In genomic region chr12:84996501-84997398, GRCm38 (mm10) we compare ENCODE assay signal across 8 mouse cellular contexts. TPM values are rescaled to one million over a fixed set of nuclear protein-coding genes. Genes with fewer than 3 reads are reported as not detected.
DNase-seq lines count a peak whose midpoint lies in the region; ATAC-seq and TF ChIP-seq lines count a peak whose summit lies in the region.

No protein-coding gene starts in this region.

- H3K27ac ChIP-seq in forebrain, embryonic 13.5 days, result peak overlapping the region; percentile 91
- H3K27ac ChIP-seq in intestine, embryonic 15.5 days, result peak overlapping the region; percentile 87
- H3K27ac ChIP-seq in limb, embryonic 15.5 days, result peak overlapping the region; percentile 90
- H3K27ac ChIP-seq in midbrain, postnatal 0 days (ENCODE audit: low read depth, low read length), result peak overlapping the region; percentile 89

- H3K9ac ChIP-seq in forebrain, embryonic 13.5 days, result peak overlapping the region; percentile 96
- peak overlapping the region; percentile 96 for H3K9ac ChIP-seq in intestine, embryonic 15.5 days
- H3K9ac ChIP-seq in limb, embryonic 15.5 days, result peak overlapping the region; percentile 91
- H3K9ac ChIP-seq in midbrain, postnatal 0 days (replicated peaks; ENCODE audit: low read length, poor library complexity, severe bottlenecking), result peak overlapping the region; percentile 96

- H3K9me3 ChIP-seq in forebrain, embryonic 13.5 days (replicated peaks), result peaks cover 4% of the 10 kb centered on the region; the same call in 1 of the 2 replicates
- H3K9me3 ChIP-seq in intestine, embryonic 15.5 days, result no peaks in the 10 kb centered on the region
- no peaks in the 10 kb centered on the region for H3K9me3 ChIP-seq in limb, embryonic 15.5 days
- H3K9me3 ChIP-seq in midbrain, postnatal 0 days (ENCODE audit: low read length), result no peaks in the 10 kb centered on the region

- peaks cover 28% of the 10 kb centered on the region for H3K4me1 ChIP-seq in forebrain, embryonic 13.5 days
- H3K4me1 ChIP-seq in intestine, embryonic 15.5 days (replicated peaks), result peaks cover 16% of the 10 kb centered on the region
- peaks cover 20% of the 10 kb centered on the region for H3K4me1 ChIP-seq in limb, embryonic 15.5 days
- H3K4me1 ChIP-seq in midbrain, postnatal 0 days (ENCODE audit: insufficient read depth, low read length), result peaks cover 11% of the 10 kb centered on the region

- no peaks in the 10 kb centered on the region for H3K27me3 ChIP-seq in forebrain, embryonic 13.5 days
- no peaks in the 10 kb centered on the region for H3K27me3 ChIP-seq in intestine, embryonic 15.5 days (replicated peaks)
- no peaks in the 10 kb centered on the region for H3K27me3 ChIP-seq in limb, embryonic 15.5 days
- no peaks in the 10 kb centered on the region for H3K27me3 ChIP-seq in midbrain, postnatal 0 days (ENCODE audit: insufficient read depth, low read length)

- peak overlapping the region; percentile 68 for H3K4me3 ChIP-seq in forebrain, embryonic 13.5 days
- peak overlapping the region; percentile 88 for H3K4me3 ChIP-seq in intestine, embryonic 15.5 days (replicated peaks)
- H3K4me3 ChIP-seq in limb, embryonic 15.5 days, result peak overlapping the region; percentile 96
- peak overlapping the region; percentile 92 for H3K4me3 ChIP-seq in midbrain, postnatal 0 days (ENCODE audit: low read depth, low read length)

- no peak for TF ChIP-seq CTCF in midbrain, postnatal 0 days (IDR thresholded peaks at IDR 0.05)

- H3K4me2 ChIP-seq in forebrain, embryonic 13.5 days, result peak overlapping the region; percentile 94
- H3K4me2 ChIP-seq in intestine, embryonic 15.5 days (replicated peaks), result peak overlapping the region; percentile 88
- peak overlapping the region; percentile 83 for H3K4me2 ChIP-seq in limb, embryonic 15.5 days
- H3K4me2 ChIP-seq in midbrain, postnatal 0 days (ENCODE audit: low read depth, low read length, poor library complexity, severe bottlenecking), result peak overlapping the region; percentile 79

- H3K36me3 ChIP-seq in forebrain, embryonic 13.5 days (ENCODE audit: poor library complexity, severe bottlenecking), result peaks cover 8% of the 10 kb centered on the region; the same call in 1 of the 2 replicates
- H3K36me3 ChIP-seq in intestine, embryonic 15.5 days, result no peaks in the 10 kb centered on the region
- H3K36me3 ChIP-seq in limb, embryonic 15.5 days, result no peaks in the 10 kb centered on the region
- H3K36me3 ChIP-seq in midbrain, postnatal 0 days (ENCODE audit: insufficient read depth, low read length), result no peaks in the 10 kb centered on the region

- under 1% methylated on average over 44 of the region's 44 CpGs for WGBS in forebrain, embryonic 13.5 days
- 1% methylated on average over 44 of the region's 44 CpGs for WGBS in intestine, embryonic 15.5 days
- WGBS in limb, embryonic 15.5 days, result under 1% methylated on average over 43 of the region's 44 CpGs
- under 1% methylated on average over 42 of the region's 44 CpGs for WGBS in midbrain, postnatal 0 days

- peak; percentile 74 for ATAC-seq in forebrain, embryonic 13.5 days
- ATAC-seq in intestine, embryonic 15.5 days, result peak; percentile 71
- ATAC-seq in limb, embryonic 15.5 days (ENCODE audit: insufficient number of reproducible peaks, low FRiP score, low TSS enrichment, low read depth), result peak; percentile 23; the same call in 1 of the 2 replicates
- peak; percentile 52 for ATAC-seq in midbrain, postnatal 0 days (ENCODE audit: low FRiP score)

- peak; percentile 17 for DNase-seq in ovary, postnatal 10 days (ENCODE audit: low spot score)
- DNase-seq in ovary, postnatal 14 days (ENCODE audit: low spot score), result no peak
- peak; percentile 68 for DNase-seq in c-Kit-positive CD71-positive TER-119-positive erythroid progenitor cells, embryonic 14.5 days (ENCODE audit: low spot score)
- peak; percentile 65 for DNase-seq in midbrain, postnatal 0 days (ENCODE audit: low spot score)
- DNase-seq in testis, postnatal 10 days (ENCODE audit: low spot score), result peak; percentile 79

RNA-seq across cellular contexts. Expression of gene Ylpm1, which starts 0.6 kb away (rescaled TPM):
- 41.6 and 45.1 TPM in 2 replicates for polyA plus RNA-seq in forebrain, embryonic 13.5 days (2015; fragmentation: Nextera tagmentation; extraction: Ambion mirVana)
- polyA plus RNA-seq in intestine, embryonic 15.5 days (2015; fragmentation: Nextera tagmentation; extraction: Ambion mirVana), result 22.1 and 22.6 TPM in 2 replicates
- polyA plus RNA-seq in limb, embryonic 15.5 days (2015; fragmentation: Nextera tagmentation; extraction: Ambion mirVana), result 23.0 and 26.2 TPM in 2 replicates
- 43.2 and 70.1 TPM in 2 replicates for total RNA-seq in midbrain, postnatal 0 days (2014; rRNA removed)
- polyA plus RNA-seq in midbrain, postnatal 0 days (2015; fragmentation: Nextera tagmentation; extraction: Ambion mirVana), result 23.0 and 29.2 TPM in 2 replicates

RNA-seq across cellular contexts. Expression of gene Arel1, which starts 26.1 kb away (rescaled TPM):
- polyA plus RNA-seq in forebrain, embryonic 13.5 days (2015; fragmentation: Nextera tagmentation; extraction: Ambion mirVana), result 22.1 and 26.7 TPM in 2 replicates
- polyA plus RNA-seq in intestine, embryonic 15.5 days (2015; fragmentation: Nextera tagmentation; extraction: Ambion mirVana), result 8.7 and 9.3 TPM in 2 replicates
- polyA plus RNA-seq in limb, embryonic 15.5 days (2015; fragmentation: Nextera tagmentation; extraction: Ambion mirVana), result 9.4 and 11.5 TPM in 2 replicates
- 101 and 104 TPM in 2 replicates for total RNA-seq in midbrain, postnatal 0 days (2014; rRNA removed)
- 31.7 and 33.8 TPM in 2 replicates for polyA plus RNA-seq in midbrain, postnatal 0 days (2015; fragmentation: Nextera tagmentation; extraction: Ambion mirVana)

RNA-seq across cellular contexts. Expression of gene Fcf1, which starts 26.1 kb away (rescaled TPM):
- polyA plus RNA-seq in forebrain, embryonic 13.5 days (2015; fragmentation: Nextera tagmentation; extraction: Ambion mirVana), result 146 and 167 TPM in 2 replicates
- 134 and 141 TPM in 2 replicates for polyA plus RNA-seq in intestine, embryonic 15.5 days (2015; fragmentation: Nextera tagmentation; extraction: Ambion mirVana)
- polyA plus RNA-seq in limb, embryonic 15.5 days (2015; fragmentation: Nextera tagmentation; extraction: Ambion mirVana), result 122 and 128 TPM in 2 replicates
- total RNA-seq in midbrain, postnatal 0 days (2014; rRNA removed), result 17.9 and 28.6 TPM in 2 replicates
- 62.9 and 64.3 TPM in 2 replicates for polyA plus RNA-seq in midbrain, postnatal 0 days (2015; fragmentation: Nextera tagmentation; extraction: Ambion mirVana)

Comparison
In these comparisons a context has a peak if more than half of its experiments do, and no peak if none do; other contexts are left out.
1. ATAC-seq: peak in every context shown above with its lines; median percentile 74 in forebrain, embryonic 13.5 days; 71 in intestine, embryonic 15.5 days; 52 in midbrain, postnatal 0 days; 23 in limb, embryonic 15.5 days.